Mouse (Mus musculus) thymus, adult 2 months (tissue): ENCODE data around the gene Gas2.

Experiments used
- CTCF ChIP-seq: fragments of 200-500 bp; IDR thresholded peaks from 2 replicates; pipeline ENCODE4 v1.5.1; 2012; ENCODE audit warnings: mild to moderate bottlenecking, control low read depth, low read length, moderate library complexity, borderline replicate concordance; ENCODE audit not compliant: control insufficient read depth, poor library complexity, insufficient read depth; ENCODE audit errors: extremely low read depth
- POLR2A ChIP-seq: fragments of 200-500 bp; IDR thresholded peaks from 2 replicates; pipeline ENCODE4 v1.6.1; 2012; ENCODE audit warnings: mild to moderate bottlenecking, low read length, control low read depth, moderate library complexity; ENCODE audit not compliant: control insufficient read depth, poor library complexity, insufficient read depth; ENCODE audit errors: extremely low read depth

GRCm38 (mm10) chr7:51972252-51972855 lies 110.5 kb downstream of the Gas2 start:
- TF ChIP-seq CTCF (no peak), POLR2A (no peak)
